ENCODE assay signal across 8 mouse cellular contexts in genomic region chr17:75464983-75465634, GRCm38 (mm10). TPM values are rescaled to one million over a fixed set of nuclear protein-coding genes. Genes with fewer than 3 reads are reported as not detected.
A peak's percentile ranks its signal among the peaks of the same experiment; 100 is the strongest.
DNase-seq lines count a peak whose midpoint lies in the region; ATAC-seq lines count a peak whose summit lies in the region.

No protein-coding gene starts in this region.

- intact Hi-C loops in gastrocnemius, postnatal 14 days (cut with DNase I; ENCODE audit: low total_unique reads): no loop called here
- intact Hi-C loops in left cerebral cortex, postnatal 10 days (cut with DNase I): no loop called here

- H3K27me3 ChIP-seq in intestine, embryonic 14.5 days (replicated peaks; ENCODE audit: control insufficient read depth, insufficient read depth, low read length): no peaks in the 10 kb centered on the region

- peak; percentile 78 for DNase-seq in adipocyte (ENCODE audit: low spot score)
- peak; percentile 75 for DNase-seq in embryo, embryonic 10 days (ENCODE audit: low spot score)
- peak; percentile 89 for DNase-seq in gastrocnemius, postnatal 14 days
- peak; percentile 73 for DNase-seq in intestine, embryonic 14.5 days (ENCODE audit: low spot score)
- DNase-seq in left cerebral cortex, postnatal 10 days (ENCODE audit: extremely low spot score in 1 of 2, low spot score in 2 of 2): peak; percentile 78 to 86
- peak; percentile 72 to 81 for DNase-seq in right cerebral cortex, postnatal 36 days (ENCODE audit: low spot score in 2 of 2)

- H3K4me3 ChIP-seq in intestine, embryonic 14.5 days (ENCODE audit: low read depth, low read length): no peak overlapping the region

- peak overlapping the region; percentile 44 for H3K4me2 ChIP-seq in intestine, embryonic 14.5 days (ENCODE audit: low read length)

- no peak overlapping the region for H3K27ac ChIP-seq in intestine, embryonic 14.5 days (ENCODE audit: low read depth)

- peaks cover 19% of the 10 kb centered on the region for H3K4me1 ChIP-seq in intestine, embryonic 14.5 days (replicated peaks; ENCODE audit: control insufficient read depth, insufficient read depth, low read length)

- no peaks in the 10 kb centered on the region for H3K36me3 ChIP-seq in intestine, embryonic 14.5 days (ENCODE audit: control insufficient read depth, insufficient read depth, low read length)

- peak; percentile 58; the same call in 1 of the 2 replicates for ATAC-seq in intestine, embryonic 14.5 days (replicated peaks; ENCODE audit: low FRiP score, low TSS enrichment, low read depth)
- ATAC-seq in megakaryocyte, adult 5-6 weeks (ENCODE audit: poor library complexity, severe bottlenecking): peak; percentile 41
- ATAC-seq in erythroid progenitor cell, adult 5-6 weeks (replicated peaks; ENCODE audit: low FRiP score, poor library complexity, severe bottlenecking): no peak

- WGBS in intestine, embryonic 14.5 days: 3% methylated on average over 15 of the region's 15 CpGs

- no peaks in the 10 kb centered on the region for H3K9me3 ChIP-seq in intestine, embryonic 14.5 days (ENCODE audit: control insufficient read depth, low read length)

- H3K9ac ChIP-seq in intestine, embryonic 14.5 days (ENCODE audit: low read length): no peak overlapping the region

RNA-seq across cellular contexts. Expression of gene Rasgrp3, which starts 29.4 kb away (rescaled TPM):
- total RNA-seq in gastrocnemius, postnatal 14 days (2021): 10 to 100 TPM; 27.7 to 29.0 TPM
- polyA plus RNA-seq in intestine, embryonic 14.5 days (2014; fragmentation: Nextera tagmentation; extraction: Ambion mirVana): 16.2 and 19.4 TPM in 2 replicates
- 10 to 100 TPM; 11.6 to 17.2 TPM for total RNA-seq in left cerebral cortex, postnatal 10 days (2021)
- 0.30 TPM in 1 of 2 replicates, not detected in the other for total RNA-seq in megakaryocyte, adult 5-6 weeks (2015)
- total RNA-seq in megakaryocyte, adult 5-6 weeks (2017): 0.04 and 0.12 TPM in 2 replicates
- 0.72 and 16.3 TPM in 2 replicates for total RNA-seq in erythroid progenitor cell, adult 5-6 weeks (2015; ENCODE audit: low replicate concordance)
- total RNA-seq in erythroid progenitor cell, adult 5-6 weeks (2017; ENCODE audit: low replicate concordance): 0.61 and 0.90 TPM in 2 replicates
